Mouse (Mus musculus) limb, embryonic 12.5 days (tissue): ENCODE results near the gene Fbxo44. TPM values are rescaled to one million over a fixed set of nuclear protein-coding genes. Genes with fewer than 3 reads are reported as not detected.
A peak's percentile ranks its signal among the peaks of the same experiment; 100 is the strongest.
"Not testable (repeated sequence)": the region's sequence is repeated elsewhere in the genome, so short reads cannot be mapped to it uniquely, and the experiment has no call there.

Experiments
- ATAC-seq: fragments of 200-750 bp; cut with Nextera tagmentation; 2 replicates; pipeline ENCODE4 v1.8.0; 2017; ENCODE audit warnings: low read depth, moderate TSS enrichment; ENCODE audit not compliant: insufficient number of reproducible peaks, insufficient read depth, low FRiP score, low TSS enrichment
- H3K27ac ChIP-seq: fragments of 300-500 bp; sonication (generic); 2 replicates; pipeline ENCODE4 v1.5.1; 2016; ENCODE audit warnings: mild to moderate bottlenecking, moderate library complexity
- H3K27me3 ChIP-seq: fragments of 300-500 bp; sonication (generic); 2 replicates; pipeline ENCODE4 v1.6.1; 2016; ENCODE audit warnings: mild to moderate bottlenecking, moderate library complexity
- H3K36me3 ChIP-seq: fragments of 300-500 bp; sonication (generic); 2 replicates; pipeline ENCODE4 v1.6.1; 2016; ENCODE audit warnings: mild to moderate bottlenecking, moderate library complexity
- H3K4me1 ChIP-seq: fragments of 300-500 bp; sonication (generic); replicated peaks from 2 replicates; pipeline ENCODE4 v1.6.1; 2016
- H3K4me2 ChIP-seq: fragments of 300-500 bp; sonication (generic); 2 replicates; pipeline ENCODE4 v1.6.1; 2016; ENCODE audit warnings: mild to moderate bottlenecking, moderate library complexity
- H3K4me3 ChIP-seq: fragments of 300-500 bp; sonication (generic); replicated peaks from 2 replicates; pipeline ENCODE4 v1.5.1; 2016; ENCODE audit warnings: mild to moderate bottlenecking
- H3K9ac ChIP-seq: fragments of 300-500 bp; sonication (generic); replicated peaks from 2 replicates; pipeline ENCODE4 v1.6.1; 2016; ENCODE audit warnings: mild to moderate bottlenecking, moderate library complexity
- H3K9me3 ChIP-seq: fragments of 300-500 bp; sonication (generic); 2 replicates; pipeline ENCODE4 v1.6.1; 2016; ENCODE audit warnings: mild to moderate bottlenecking, moderate library complexity
- WGBS: fragments of 180-500 bp; shearing (Covaris S2); methylation state at CpG from one replicate; pipeline ENCODE4 v1.1.7; 2016; 5-methylcytosine and 5-hydroxymethylcytosine counted together
- polyA plus RNA-seq: library from polyadenylated mRNA; unstranded; fragments of >200 nt; fragmentation: Nextera tagmentation; extraction: Ambion mirVana; gene quantifications from 2 replicates; pipeline ENCODE4 v1.2.1, GENCODE M21; 2016

Gene Fbxo44
- 17.5 and 18.7 TPM in 2 replicates for polyA plus RNA-seq

- Histone ChIP-seq H3K9me3 (no peaks in the 10 kb centered on the region), H3K27ac (peak within 1 kb of the TSS; percentile 56; the same call in 1 of the 2 replicates), H3K4me1 (peaks cover 41% of the 10 kb centered on the region), H3K9ac (peak within 1 kb of the TSS; percentile 65), H3K36me3 (peaks cover 27% of the 10 kb centered on the region), H3K4me3 (peak within 1 kb of the TSS; percentile 64), H3K27me3 (peaks cover 77% of the 10 kb centered on the region), H3K4me2 (peak within 1 kb of the TSS; percentile 98)
- ATAC-seq, result peak; percentile 70; the same call in 1 of the 2 replicates
- under 1% methylated on average over 43 of the region's 43 CpGs for WGBS
Measured at GRCm38 (mm10) chr4:148160436-148161390, at the start of gene Fbxo44, which contains the start of gene Fbxo2. Gene Fbxo44, minus strand, starts transcription at chr4:148160482. Gene Fbxo2, plus strand, starts transcription at chr4:148160621.

- Histone ChIP-seq H3K4me1 (no peaks in the 10 kb centered on the region), H3K36me3 (no peaks in the 10 kb centered on the region), H3K9ac (no peak overlapping the region), H3K9me3 (no peaks in the 10 kb centered on the region), H3K27ac (no peak overlapping the region), H3K4me2 (no peak overlapping the region), H3K27me3 (peaks cover 26% of the 10 kb centered on the region), H3K4me3 (no peak overlapping the region)
- no peak for ATAC-seq
- 57% methylated on average over 6 of the region's 6 CpGs for WGBS
Measured at GRCm38 (mm10) chr4:148204873-148205232, 44.6 kb upstream of the Fbxo44 start.

- Histone ChIP-seq H3K27ac (no peak overlapping the region), H3K9ac (no peak overlapping the region), H3K4me1 (no peaks in the 10 kb centered on the region), H3K36me3 (no peaks in the 10 kb centered on the region), H3K27me3 (peaks cover 32% of the 10 kb centered on the region), H3K9me3 (no peaks in the 10 kb centered on the region), H3K4me3 (no peak overlapping the region), H3K4me2 (no peak overlapping the region)
- no peak for ATAC-seq
- 65% methylated on average over 15 of the region's 15 CpGs for WGBS
Measured at GRCm38 (mm10) chr4:148204061-148204872, 44.0 kb upstream of the Fbxo44 start.

DNA sequence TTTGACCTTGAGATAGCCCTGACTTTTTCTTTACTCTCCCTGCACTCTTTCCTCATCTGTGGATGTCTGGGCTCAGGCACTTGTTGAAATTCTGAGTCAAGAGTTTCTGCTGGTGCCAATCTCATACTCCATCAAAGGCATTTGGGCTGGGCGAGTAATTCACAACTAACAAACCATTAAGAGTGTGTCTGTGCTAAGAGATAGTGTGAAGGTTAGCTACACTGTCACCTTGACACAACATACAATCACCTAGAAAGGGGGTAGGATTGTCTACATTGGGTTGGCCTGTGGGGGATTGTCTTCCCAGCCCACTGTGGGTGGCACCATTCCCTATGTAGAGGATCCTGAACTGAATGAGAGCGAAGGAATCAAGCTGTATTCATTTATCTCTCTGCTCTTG is 43.3 kb upstream of the Fbxo44 start:
- H3K27me3 ChIP-seq, result peaks cover 39% of the 10 kb centered on the region
- H3K4me3 ChIP-seq, result no peak overlapping the region
- no peak overlapping the region for H3K9ac ChIP-seq
- no peak overlapping the region for H3K4me2 ChIP-seq
- no peaks in the 10 kb centered on the region for H3K9me3 ChIP-seq
- H3K27ac ChIP-seq, result no peak overlapping the region
- no peaks in the 10 kb centered on the region for H3K36me3 ChIP-seq
- 86% methylated on average over 2 of the region's 2 CpGs for WGBS
- no peaks in the 10 kb centered on the region for H3K4me1 ChIP-seq
- ATAC-seq, result no peak

DNA sequence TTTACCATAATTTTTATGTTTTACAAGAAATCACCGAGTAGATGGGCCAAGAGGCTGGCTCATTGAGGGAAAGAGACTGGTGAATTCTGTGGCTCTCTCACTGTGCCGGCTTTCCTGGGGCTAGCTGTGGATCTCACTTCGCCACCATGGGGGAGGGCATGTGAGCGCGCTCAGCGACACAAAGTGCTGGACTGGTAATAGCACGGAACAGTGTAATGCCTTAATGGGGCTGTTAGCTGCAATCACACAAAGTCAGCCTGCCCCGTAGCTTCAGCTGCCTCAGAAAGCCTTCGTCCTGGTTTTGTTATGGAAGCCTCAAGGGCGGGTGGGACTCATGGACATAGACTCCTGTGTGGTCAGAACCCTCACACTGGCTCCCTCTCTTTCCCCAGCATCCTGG is 38.4 kb upstream of the Fbxo44 start:
- no peaks in the 10 kb centered on the region for H3K4me1 ChIP-seq
- no peak overlapping the region for H3K4me2 ChIP-seq
- H3K4me3 ChIP-seq, result no peak overlapping the region
- no peaks in the 10 kb centered on the region for H3K36me3 ChIP-seq
- WGBS, result 38% methylated on average over 10 of the region's 10 CpGs
- no peak overlapping the region for H3K9ac ChIP-seq
- H3K27me3 ChIP-seq, result peaks cover 42% of the 10 kb centered on the region
- ATAC-seq, result no peak
- H3K27ac ChIP-seq, result no peak overlapping the region
- no peaks in the 10 kb centered on the region for H3K9me3 ChIP-seq

- Histone ChIP-seq H3K27me3 (peaks cover 35% of the 10 kb centered on the region), H3K27ac (no peak overlapping the region), H3K4me1 (peaks cover 5% of the 10 kb centered on the region), H3K9me3 (no peaks in the 10 kb centered on the region), H3K4me2 (no peak overlapping the region), H3K9ac (no peak overlapping the region), H3K4me3 (no peak overlapping the region), H3K36me3 (no peaks in the 10 kb centered on the region)
- ATAC-seq, result no peak
Measured at GRCm38 (mm10) chr4:148194400-148194799, 34.1 kb upstream of the Fbxo44 start.

DNA sequence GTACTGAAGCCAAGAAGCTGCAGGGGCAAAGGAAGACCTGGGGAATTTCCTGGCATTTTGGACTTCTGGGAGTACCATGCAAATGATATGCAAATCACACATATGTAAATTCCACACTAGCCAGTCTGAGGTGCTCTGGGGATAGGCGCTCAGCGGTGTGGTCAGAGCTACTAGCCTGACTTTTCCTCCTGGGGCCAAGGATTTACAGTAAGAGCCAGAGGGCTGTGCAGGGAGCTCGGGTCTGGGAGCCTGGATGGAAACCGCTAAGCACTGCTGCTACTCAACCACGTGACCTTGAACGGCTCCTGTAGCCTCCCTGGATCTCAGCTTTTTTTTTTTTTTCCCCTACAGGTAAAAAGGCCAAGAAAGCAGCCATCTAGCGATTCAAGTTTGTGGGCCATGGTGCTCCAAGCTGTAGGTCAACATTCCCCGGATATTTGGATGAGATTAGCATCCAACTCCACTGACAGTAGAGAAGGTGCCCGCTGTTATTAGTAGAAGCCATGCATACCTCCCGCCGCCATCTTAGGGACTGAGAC is 32.5 kb upstream of the Fbxo44 start:
- ATAC-seq, result no peak
- H3K36me3 ChIP-seq, result no peaks in the 10 kb centered on the region
- peaks cover 23% of the 10 kb centered on the region; the same call in 1 of the 2 replicates for H3K27me3 ChIP-seq
- H3K9me3 ChIP-seq, result no peaks in the 10 kb centered on the region
- peaks cover 5% of the 10 kb centered on the region for H3K4me1 ChIP-seq
- H3K4me2 ChIP-seq, result 0 out of 2 replicates have a peak overlapping the region, but pooled peaks have one; percentile 7
- no peak overlapping the region for H3K4me3 ChIP-seq
- no peak overlapping the region for H3K9ac ChIP-seq
- 32% methylated on average over 11 of the region's 11 CpGs for WGBS
- H3K27ac ChIP-seq, result no peak overlapping the region

DNA sequence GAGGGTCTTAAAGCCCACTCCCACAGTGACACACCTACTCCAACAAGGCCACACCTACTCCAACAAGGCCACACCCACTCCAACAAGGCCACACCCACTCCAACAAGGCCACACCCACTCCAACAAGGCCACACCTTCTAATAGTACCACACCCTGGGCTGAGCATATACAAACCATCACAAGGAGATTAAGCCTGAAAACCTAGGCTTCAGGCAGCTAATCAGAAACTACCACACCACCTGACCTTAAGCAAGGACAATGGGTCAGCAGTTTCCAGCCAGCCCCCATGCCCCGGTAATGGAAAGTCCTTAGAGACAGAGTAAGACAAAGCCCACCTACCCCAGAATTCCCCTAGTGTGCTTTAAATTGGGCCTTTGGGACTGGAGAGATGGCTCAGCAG is 28.5 kb upstream of the Fbxo44 start:
- H3K27me3 ChIP-seq, result peaks cover 27% of the 10 kb centered on the region; the same call in 1 of the 2 replicates
- H3K36me3 ChIP-seq, H3K27ac ChIP-seq, H3K9me3 ChIP-seq, ATAC-seq, H3K4me3 ChIP-seq, H3K9ac ChIP-seq, H3K4me2 ChIP-seq: not testable (repeated sequence)
- H3K4me1 ChIP-seq, result peaks cover 19% of the 10 kb centered on the region
- 87% methylated on average over 1 of the region's 1 CpGs for WGBS

- Histone ChIP-seq H3K36me3 (no peaks in the 10 kb centered on the region), H3K4me3 (no peak overlapping the region), H3K4me1 (peaks cover 19% of the 10 kb centered on the region), H3K9ac (no peak overlapping the region), H3K4me2 (no peak overlapping the region), H3K27ac (no peak overlapping the region), H3K27me3 (peaks cover 17% of the 10 kb centered on the region; the same call in 1 of the 2 replicates), H3K9me3 (no peaks in the 10 kb centered on the region)
- no peak for ATAC-seq
- WGBS, result 67% methylated on average over 4 of the region's 4 CpGs
Measured at GRCm38 (mm10) chr4:148185819-148186218, 25.5 kb upstream of the Fbxo44 start.

DNA sequence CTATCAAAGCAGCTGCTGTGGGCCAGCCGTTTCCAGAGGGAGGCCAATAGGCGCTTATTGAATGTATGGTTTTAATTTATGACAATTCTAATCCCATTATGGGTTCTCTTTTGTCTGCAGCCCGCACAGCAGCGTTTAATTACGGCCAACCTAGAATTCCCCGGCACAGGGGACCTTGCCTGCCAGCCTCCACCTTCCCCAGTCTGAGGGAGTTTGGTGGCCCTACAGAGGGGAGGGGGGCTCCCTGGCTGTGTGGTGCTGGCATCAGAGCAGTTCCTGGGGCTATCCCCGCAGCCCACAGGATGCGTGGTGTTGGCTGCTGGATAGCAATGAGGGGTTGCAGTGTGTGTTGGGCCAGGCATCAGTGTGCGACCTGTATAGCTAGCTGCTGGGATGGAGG is 24.3 kb upstream of the Fbxo44 start:
- H3K9ac ChIP-seq, result no peak overlapping the region
- no peaks in the 10 kb centered on the region for H3K36me3 ChIP-seq
- WGBS, result 19% methylated on average over 9 of the region's 9 CpGs
- H3K27ac ChIP-seq, result 0 out of 2 replicates have a peak overlapping the region, but pooled peaks have one; percentile 29
- 0 out of 2 replicates have a peak, but pooled peaks have one; percentile 39 for ATAC-seq
- H3K27me3 ChIP-seq, result peaks cover 18% of the 10 kb centered on the region; the same call in 1 of the 2 replicates
- no peak overlapping the region for H3K4me3 ChIP-seq
- no peaks in the 10 kb centered on the region for H3K9me3 ChIP-seq
- H3K4me1 ChIP-seq, result peaks cover 19% of the 10 kb centered on the region
- H3K4me2 ChIP-seq, result no peak overlapping the region

GRCm38 (mm10) chr4:148182363-148182762 is 22.1 kb upstream of the Fbxo44 start:
- H3K27ac ChIP-seq, result no peak overlapping the region
- H3K27me3 ChIP-seq, result peaks cover 36% of the 10 kb centered on the region
- no peak overlapping the region for H3K4me3 ChIP-seq
- H3K36me3 ChIP-seq, result no peaks in the 10 kb centered on the region
- H3K4me2 ChIP-seq, result no peak overlapping the region
- ATAC-seq, result no peak
- WGBS, result 30% methylated on average over 8 of the region's 8 CpGs
- H3K9me3 ChIP-seq, result no peaks in the 10 kb centered on the region
- peaks cover 19% of the 10 kb centered on the region for H3K4me1 ChIP-seq
- no peak overlapping the region for H3K9ac ChIP-seq
